1 mouse cellular context compared by ENCODE assay signal in the genomic region with DNA sequence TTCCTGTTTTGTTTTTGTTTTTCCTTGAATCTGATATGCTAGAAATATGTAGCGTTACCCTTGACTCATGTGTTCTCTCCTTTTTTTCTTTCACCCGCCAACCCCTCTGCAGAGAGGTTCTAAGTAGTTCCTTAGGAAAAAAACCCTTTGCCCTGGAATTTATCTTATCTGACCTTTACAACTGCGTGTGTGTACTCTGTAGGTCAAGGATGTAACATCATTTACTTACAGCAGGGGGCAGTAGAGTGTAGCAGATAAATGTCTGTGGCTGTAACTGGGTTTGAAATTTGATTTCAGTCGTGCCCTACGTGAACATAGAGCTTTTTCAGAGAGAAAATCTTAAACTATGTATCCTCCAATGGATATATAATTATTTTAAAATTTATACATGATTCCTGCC.
TF ChIP-seq lines count a peak whose summit lies in the region.

No protein-coding gene starts in this region.

TF ChIP-seq in MEL, 35 proteins besides CTCF, POLR2A, EP300 and RAD21 (continued from another document):
- TF ChIP-seq BHLHE40 (IDR thresholded peaks at IDR 0.05; ENCODE audit: borderline replicate concordance, low read depth, low read length) (0 out of 2 replicates have a peak, but pooled peaks have one; percentile 4), POLR2AphosphoS5 (IDR thresholded peaks at IDR 0.05; ENCODE audit: borderline replicate concordance, low read depth, low read length) (no peak), USF1 (IDR thresholded peaks at IDR 0.05; ENCODE audit: low read depth, low read length) (no peak), MYC (IDR thresholded peaks at IDR 0.05; ENCODE audit: low read depth, low read length) (no peak), MYB (IDR thresholded peaks at IDR 0.05; ENCODE audit: low read depth, low read length) (no peak), MAX (IDR thresholded peaks at IDR 0.05; ENCODE audit: low read length) (no peak)
TF ChIP-seq in MEL: peak in this region for 7.
